Mouse (Mus musculus) limb, embryonic 14.5 days (tissue): Measurements from ENCODE around the gene Ppp1r1c. TPM values are rescaled to one million over a fixed set of nuclear protein-coding genes. Genes with fewer than 3 reads are reported as not detected.

Experiments
- ATAC-seq: fragments of 200-750 bp; cut with Nextera tagmentation; 2 replicates; pipeline ENCODE4 v1.8.0; 2017; ENCODE audit warnings: low read depth, moderate number of reproducible peaks, moderate TSS enrichment; ENCODE audit not compliant: low FRiP score
- DNase-seq: peaks from one replicate; pipeline ENCODE4 v3.0.0-alpha.2; 2015; ENCODE audit warnings: low spot score
- H3K27ac ChIP-seq: fragments of 300-500 bp; sonication (generic); replicated peaks from 2 replicates; pipeline ENCODE4 v1.5.1; 2014; ENCODE audit warnings: low read depth, mild to moderate bottlenecking, low read length, moderate library complexity, mixed read lengths
- H3K27me3 ChIP-seq: fragments of 300-500 bp; sonication (generic); 2 replicates; pipeline ENCODE4 v1.6.1; 2014; ENCODE audit warnings: low read length, mixed read lengths; ENCODE audit not compliant: control insufficient read depth, insufficient read depth
- H3K36me3 ChIP-seq: fragments of 300-500 bp; sonication (generic); 2 replicates; pipeline ENCODE4 v1.6.1; 2014; ENCODE audit warnings: mild to moderate bottlenecking, low read length, moderate library complexity, mixed read lengths; ENCODE audit not compliant: control insufficient read depth, insufficient read depth
- H3K4me1 ChIP-seq: fragments of 300-500 bp; sonication (generic); 2 replicates; pipeline ENCODE4 v1.6.1; 2014; ENCODE audit warnings: antibody characterized with exemption, low read length, mixed read lengths; ENCODE audit not compliant: control insufficient read depth, insufficient read depth
- H3K4me2 ChIP-seq: fragments of 300-500 bp; sonication (generic); replicated peaks from 2 replicates; pipeline ENCODE4 v1.6.1; 2014; ENCODE audit warnings: low read depth, mild to moderate bottlenecking, low read length, moderate library complexity; ENCODE audit not compliant: severe bottlenecking
- H3K4me3 ChIP-seq: fragments of 300-500 bp; sonication (generic); replicated peaks from 2 replicates; pipeline ENCODE4 v1.5.1; 2014; ENCODE audit warnings: low read length
- H3K9ac ChIP-seq: fragments of 300-500 bp; sonication (generic); 2 replicates; pipeline ENCODE4 v1.6.1; 2014; ENCODE audit warnings: mild to moderate bottlenecking, low read depth, low read length, moderate library complexity; ENCODE audit not compliant: severe bottlenecking
- H3K9me3 ChIP-seq: fragments of 300-500 bp; sonication (generic); 2 replicates; pipeline ENCODE4 v1.6.1; 2016; ENCODE audit warnings: low read length; ENCODE audit not compliant: control insufficient read depth
- POLR2A ChIP-seq: fragments of 200-500 bp; IDR thresholded peaks from 2 replicates; pipeline ENCODE4 v1.8.0; 2012; ENCODE audit warnings: inconsistent platforms, mild to moderate bottlenecking, moderate library complexity, borderline replicate concordance; ENCODE audit not compliant: insufficient read depth, insufficient read length; ENCODE audit errors: extremely low read depth
- WGBS: fragments of 180-500 bp; shearing (Covaris S2); extraction: QIAGEN DNeasy Blood & Tissue Kit; methylation state at CpG from one replicate; pipeline ENCODE4 v1.1.7; 2014; 5-methylcytosine and 5-hydroxymethylcytosine counted together
- polyA plus RNA-seq, 2 experiments: library from polyadenylated mRNA; depleted of rRNA in 1 of 2; stranded (reverse) in 1 of 2; unstranded in 1 of 2; fragments of >200 nt; fragmentation: Nextera tagmentation in 1 of 2; extraction: Ambion mirVana in 1 of 2; gene quantifications; 2 replicates each; pipeline versions ENCODE4 v1.2.1 to v1.2.3; 2012 to 2014

Ppp1r1c gene
- polyA plus RNA-seq, 2 experiments = 0.08 to 0.12 TPM

DNA sequence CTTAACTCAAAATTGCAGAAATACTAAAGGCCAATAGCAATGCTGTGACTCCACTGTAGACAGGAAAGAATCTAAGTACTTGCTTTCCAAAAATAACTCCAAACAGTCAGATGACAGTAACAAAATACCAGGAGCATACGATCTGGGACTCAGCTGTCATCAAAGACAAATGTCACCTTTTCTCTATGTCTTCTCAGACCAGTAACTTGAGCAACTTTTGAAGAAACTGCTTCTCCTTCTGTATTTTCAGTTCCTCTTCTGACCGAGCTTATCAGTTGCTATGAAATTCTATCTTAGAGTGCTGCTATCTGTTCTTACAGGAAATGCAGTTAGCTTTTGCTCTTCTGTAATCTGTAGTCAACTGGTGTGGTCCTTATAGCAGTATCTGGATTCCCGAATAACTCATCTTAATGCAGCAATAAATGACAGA lies 6.1 kb downstream of the Ppp1r1c start:
- WGBS = 58% methylated on average over 3 of the region's 3 CpGs
- no peak overlapping the region for H3K9ac ChIP-seq
- no peak overlapping the region for H3K4me3 ChIP-seq
- no peaks in the 10 kb centered on the region for H3K27me3 ChIP-seq
- no peaks in the 10 kb centered on the region for H3K36me3 ChIP-seq
- no peaks in the 10 kb centered on the region for H3K9me3 ChIP-seq
- TF ChIP-seq POLR2A = no peak
- H3K4me1 ChIP-seq = 0 out of 2 replicates have a peak, but pooled peaks cover 5% of the 10 kb centered on the region
- H3K4me2 ChIP-seq = no peak overlapping the region
- DNase-seq (no peak), ATAC-seq (no peak)
- H3K27ac ChIP-seq = no peak overlapping the region

DNA sequence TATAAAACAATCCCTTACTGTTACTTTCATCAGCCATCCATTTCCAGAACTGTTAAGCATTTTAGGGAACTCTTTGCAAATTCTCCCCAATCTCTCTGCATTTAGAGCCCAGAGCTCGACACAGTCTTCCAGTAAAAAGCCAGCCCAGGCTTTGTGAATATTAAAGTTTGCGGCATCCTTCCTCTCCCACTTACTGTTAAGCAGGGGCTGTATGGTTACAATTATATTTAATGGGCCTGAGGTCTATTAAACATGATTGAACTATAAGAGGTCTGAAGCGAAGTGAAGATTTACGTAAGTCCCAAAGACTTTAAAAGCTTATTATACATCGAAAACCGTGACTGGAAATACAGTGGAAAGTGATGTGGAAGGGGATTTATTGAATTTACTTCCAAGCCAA lies 7.2 kb downstream of the Ppp1r1c start:
- Histone ChIP-seq H3K36me3 (no peaks in the 10 kb centered on the region), H3K4me2 (no peak overlapping the region), H3K4me1 (0 out of 2 replicates have a peak, but pooled peaks cover 5% of the 10 kb centered on the region), H3K4me3 (no peak overlapping the region), H3K27me3 (no peaks in the 10 kb centered on the region), H3K9me3 (no peaks in the 10 kb centered on the region), H3K27ac (no peak overlapping the region), H3K9ac (no peak overlapping the region)
- DNase-seq = peak; percentile 70
- ATAC-seq = peak; percentile 50
- TF ChIP-seq POLR2A = no peak
- 24% methylated on average over 6 of the region's 6 CpGs for WGBS

DNA sequence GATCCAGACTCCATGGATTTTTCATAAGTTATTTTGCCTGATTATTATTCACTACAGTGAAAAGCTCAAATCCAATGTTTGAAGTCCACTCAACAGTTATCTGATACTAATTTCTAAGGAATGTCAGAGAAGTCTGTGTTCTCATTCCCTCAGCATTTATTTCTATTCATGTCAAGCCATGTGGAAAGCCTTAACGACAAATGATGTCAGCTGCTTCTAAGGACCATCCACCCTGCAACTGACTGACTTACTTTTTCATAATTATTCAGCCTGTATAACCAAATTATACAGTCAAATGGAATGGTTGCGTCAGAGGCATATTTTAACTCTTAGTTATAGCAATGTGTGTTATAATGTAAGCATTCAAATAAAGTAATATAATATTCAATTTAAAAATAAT lies 8.3 kb downstream of the Ppp1r1c start:
- no peak for DNase-seq
- H3K9ac ChIP-seq = no peak overlapping the region

DNA sequence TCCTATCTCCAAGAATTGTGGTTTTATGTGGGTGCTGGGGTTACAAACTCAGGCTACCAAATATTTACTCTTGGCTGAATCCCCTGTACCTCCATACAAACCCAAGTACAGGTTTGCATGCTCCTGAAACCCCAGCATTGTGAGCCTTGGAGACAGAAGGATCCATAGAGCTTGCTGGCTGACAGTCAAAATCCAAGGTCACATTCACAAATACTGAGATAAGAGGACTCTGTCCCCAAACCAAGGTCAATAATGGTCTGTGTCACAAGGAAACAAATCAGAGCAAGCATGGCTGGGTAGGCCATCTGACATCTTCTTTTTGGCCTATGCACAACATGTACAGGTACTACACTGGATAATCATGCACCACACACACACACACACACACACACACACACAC lies 10.3 kb downstream of the Ppp1r1c start:
- Histone ChIP-seq H3K36me3 (no peaks in the 10 kb centered on the region), H3K27ac (no peak overlapping the region), H3K9ac (no peak overlapping the region), H3K4me3 (no peak overlapping the region), H3K27me3 (no peaks in the 10 kb centered on the region), H3K9me3 (no peaks in the 10 kb centered on the region), H3K4me1 (0 out of 2 replicates have a peak, but pooled peaks cover 5% of the 10 kb centered on the region), H3K4me2 (no peak overlapping the region)
- ATAC-seq (no peak), DNase-seq (no peak)
- no peak for TF ChIP-seq POLR2A

More for the DNA sequence above, 8.3 kb downstream of the Ppp1r1c start:
- H3K36me3 ChIP-seq = no peaks in the 10 kb centered on the region
- H3K27me3 ChIP-seq = no peaks in the 10 kb centered on the region
- no peak for TF ChIP-seq POLR2A
- no peak overlapping the region for H3K27ac ChIP-seq
- no peak for ATAC-seq
- 72% methylated on average over 2 of the region's 2 CpGs for WGBS
- H3K4me2 ChIP-seq = no peak overlapping the region
- 0 out of 2 replicates have a peak, but pooled peaks cover 5% of the 10 kb centered on the region for H3K4me1 ChIP-seq
- H3K4me3 ChIP-seq = no peak overlapping the region
- H3K9me3 ChIP-seq = no peaks in the 10 kb centered on the region

DNA sequence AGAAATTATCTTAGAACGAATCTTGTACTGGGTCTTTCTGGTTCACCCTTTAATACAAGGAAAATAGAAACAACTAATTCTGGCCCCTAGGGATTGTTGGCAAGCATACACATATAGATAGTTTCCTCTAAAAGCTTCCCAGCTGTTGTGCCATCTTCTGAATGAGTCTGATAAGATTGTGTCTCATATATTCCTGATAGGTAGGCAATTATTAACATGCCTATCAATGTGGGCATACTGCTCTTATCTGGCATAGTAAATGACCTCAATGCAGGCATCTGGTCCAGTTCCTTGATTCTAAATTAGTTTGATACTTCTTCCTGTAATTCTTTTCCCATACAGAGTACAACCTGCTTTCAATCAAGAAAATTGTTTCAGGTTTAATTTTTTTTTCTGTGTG lies 14.8 kb downstream of the Ppp1r1c start:
- no peak overlapping the region for H3K4me2 ChIP-seq
- TF ChIP-seq POLR2A = no peak
- no peaks in the 10 kb centered on the region for H3K4me1 ChIP-seq
- WGBS = 75% methylated on average over 1 of the region's 1 CpGs
- H3K27ac ChIP-seq = no peak overlapping the region
- no peaks in the 10 kb centered on the region for H3K36me3 ChIP-seq
- no peaks in the 10 kb centered on the region for H3K9me3 ChIP-seq
- DNase-seq (no peak), ATAC-seq (no peak)
- no peaks in the 10 kb centered on the region for H3K27me3 ChIP-seq
- H3K4me3 ChIP-seq = no peak overlapping the region
- no peak overlapping the region for H3K9ac ChIP-seq

DNA sequence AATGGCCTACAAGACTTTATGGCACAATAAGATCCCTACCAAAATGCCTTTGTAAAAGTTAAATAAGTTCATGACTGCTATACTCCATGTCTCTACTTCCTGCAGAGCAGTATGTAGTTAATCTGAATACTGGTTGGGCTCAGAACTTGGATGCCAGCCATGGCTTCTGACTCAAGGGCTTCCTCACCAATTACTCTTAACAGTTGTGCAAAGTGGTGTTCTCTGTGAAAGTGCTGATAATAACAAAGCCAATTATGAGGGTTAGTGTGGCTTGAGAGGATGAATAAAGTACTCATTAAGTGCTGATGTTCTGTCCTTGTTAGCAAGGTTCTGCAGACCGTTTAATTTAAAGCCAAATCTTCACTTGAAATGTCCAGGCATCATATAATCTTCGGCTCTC lies 31.4 kb downstream of the Ppp1r1c start:
- ATAC-seq (no peak), DNase-seq (peak; percentile 77)
- no peak for TF ChIP-seq POLR2A
- H3K9ac ChIP-seq = no peak overlapping the region
- no peak overlapping the region for H3K4me2 ChIP-seq
- peaks cover 12% of the 10 kb centered on the region for H3K9me3 ChIP-seq
- H3K27ac ChIP-seq = no peak overlapping the region
- no peaks in the 10 kb centered on the region for H3K36me3 ChIP-seq
- 0 out of 2 replicates have a peak, but pooled peaks cover 4% of the 10 kb centered on the region for H3K4me1 ChIP-seq
- H3K27me3 ChIP-seq = no peaks in the 10 kb centered on the region
- 69% methylated on average over 2 of the region's 2 CpGs for WGBS
- no peak overlapping the region for H3K4me3 ChIP-seq
